Mouse (Mus musculus) forebrain, embryonic 13.5 days (tissue): ENCODE measurements at regions not wholly inside any gene's neighbourhood (a gene's known extent, or its start where the extent isn't known, plus 50 kb on each side); places are given as distances from the start of the nearest gene placed in this dataset.
A peak's percentile ranks its signal among the peaks of the same experiment; 100 is the strongest.

ENCODE experiments used
- ATAC-seq: fragments of 200-750 bp; cut with Nextera tagmentation; 2 replicates; pipeline ENCODE4 v1.8.0; 2017
- H3K27ac ChIP-seq: fragments of 300-500 bp; sonication (generic); 2 replicates; pipeline ENCODE4 v1.5.1; 2015; ENCODE audit warnings: inconsistent platforms, mild to moderate bottlenecking, moderate library complexity
- H3K27me3 ChIP-seq: fragments of 300-500 bp; sonication (generic); 2 replicates; pipeline ENCODE4 v1.6.1; 2015; ENCODE audit warnings: mild to moderate bottlenecking, inconsistent platforms
- H3K36me3 ChIP-seq: fragments of 300-500 bp; sonication (generic); 2 replicates; pipeline ENCODE4 v1.6.1; 2015; ENCODE audit warnings: mild to moderate bottlenecking, inconsistent platforms; ENCODE audit not compliant: poor library complexity, severe bottlenecking
- H3K4me1 ChIP-seq: fragments of 300-500 bp; sonication (generic); 2 replicates; pipeline ENCODE4 v1.6.1; 2015; ENCODE audit warnings: inconsistent platforms
- H3K4me2 ChIP-seq: fragments of 300-500 bp; sonication (generic); 2 replicates; pipeline ENCODE4 v1.6.1; 2015; ENCODE audit warnings: inconsistent platforms, mild to moderate bottlenecking, moderate library complexity
- H3K4me3 ChIP-seq: fragments of 300-500 bp; sonication (generic); 2 replicates; pipeline ENCODE4 v1.5.1; 2015; ENCODE audit warnings: mild to moderate bottlenecking, inconsistent platforms
- H3K9ac ChIP-seq: fragments of 300-500 bp; sonication (generic); 2 replicates; pipeline ENCODE4 v1.6.1; 2015; ENCODE audit warnings: mild to moderate bottlenecking, inconsistent platforms
- H3K9me3 ChIP-seq: fragments of 300-500 bp; sonication (generic); replicated peaks from 2 replicates; pipeline ENCODE4 v1.6.1; 2016; ENCODE audit warnings: inconsistent platforms
- WGBS: fragments of 180-500 bp; shearing (Covaris S2); methylation state at CpG from one replicate; pipeline ENCODE4 v1.1.7; 2015; 5-methylcytosine and 5-hydroxymethylcytosine counted together

- H3K36me3 ChIP-seq: no peaks in the 10 kb centered on the region
- no peak overlapping the region for H3K4me3 ChIP-seq
- 92% methylated on average over 1 of the region's 1 CpGs for WGBS
- no peak overlapping the region for H3K27ac ChIP-seq
- H3K9me3 ChIP-seq: no peaks in the 10 kb centered on the region
- no peak overlapping the region for H3K4me2 ChIP-seq
- H3K27me3 ChIP-seq: no peaks in the 10 kb centered on the region
- H3K4me1 ChIP-seq: peaks cover 30% of the 10 kb centered on the region
- ATAC-seq: no peak
- no peak overlapping the region for H3K9ac ChIP-seq
Observed at GRCm38 (mm10) chr16:31587036-31587435, 76.2 kb upstream of the Dlg1 start.

- H3K4me2 ChIP-seq: no peak overlapping the region
- no peak overlapping the region for H3K9ac ChIP-seq
- H3K4me3 ChIP-seq: no peak overlapping the region
- peaks cover 51% of the 10 kb centered on the region for H3K4me1 ChIP-seq
- WGBS: 17% methylated on average over 6 of the region's 6 CpGs
- no peaks in the 10 kb centered on the region for H3K27me3 ChIP-seq
- no peaks in the 10 kb centered on the region for H3K36me3 ChIP-seq
- peak overlapping the region; percentile 49 for H3K27ac ChIP-seq
- no peaks in the 10 kb centered on the region for H3K9me3 ChIP-seq
- no peak for ATAC-seq
Observed at GRCm38 (mm10) chr16:31589576-31589975, 73.7 kb upstream of the Dlg1 start.

- H3K4me3 ChIP-seq: no peak overlapping the region
- no peak; the same call in none of the 2 replicates for ATAC-seq
- H3K9me3 ChIP-seq: no peaks in the 10 kb centered on the region
- H3K9ac ChIP-seq: no peak overlapping the region
- H3K27ac ChIP-seq: peak overlapping the region; percentile 93
- peak overlapping the region; percentile 38 for H3K4me2 ChIP-seq
- no peaks in the 10 kb centered on the region for H3K27me3 ChIP-seq
- WGBS: 34% methylated on average over 3 of the region's 3 CpGs
- H3K4me1 ChIP-seq: peaks cover 51% of the 10 kb centered on the region
- no peaks in the 10 kb centered on the region for H3K36me3 ChIP-seq
Observed at GRCm38 (mm10) chr16:31591565-31591964, 71.7 kb upstream of the Dlg1 start.

- WGBS: 3% methylated on average over 7 of the region's 7 CpGs
- Histone ChIP-seq H3K4me3 (no peak overlapping the region), H3K4me1 (peaks cover 51% of the 10 kb centered on the region), H3K9ac (peak overlapping the region; percentile 41; the same call in 1 of the 2 replicates), H3K4me2 (peak overlapping the region; percentile 38), H3K27ac (peak overlapping the region; percentile 93), H3K9me3 (no peaks in the 10 kb centered on the region), H3K27me3 (no peaks in the 10 kb centered on the region), H3K36me3 (no peaks in the 10 kb centered on the region)
- ATAC-seq: peak; percentile 97
Observed at GRCm38 (mm10) chr16:31592014-31592871, 71.0 kb upstream of the Dlg1 start.

- Histone ChIP-seq H3K9ac (peak overlapping the region; percentile 41), H3K27ac (peak overlapping the region; percentile 93), H3K4me3 (no peak overlapping the region), H3K27me3 (no peaks in the 10 kb centered on the region), H3K4me1 (peaks cover 51% of the 10 kb centered on the region), H3K4me2 (peak overlapping the region; percentile 38), H3K36me3 (no peaks in the 10 kb centered on the region), H3K9me3 (no peaks in the 10 kb centered on the region)
- WGBS: 17% methylated on average over 9 of the region's 9 CpGs
- no peak for ATAC-seq
Observed at GRCm38 (mm10) chr16:31592973-31593683, 70.1 kb upstream of the Dlg1 start.

- no peak overlapping the region for H3K4me2 ChIP-seq
- H3K36me3 ChIP-seq: no peaks in the 10 kb centered on the region
- H3K27me3 ChIP-seq: 0 out of 2 replicates have a peak, but pooled peaks cover 3% of the 10 kb centered on the region
- no peak overlapping the region for H3K27ac ChIP-seq
- no peak for ATAC-seq
- H3K9ac ChIP-seq: no peak overlapping the region
- 85% methylated on average over 5 of the region's 5 CpGs for WGBS
- H3K4me3 ChIP-seq: no peak overlapping the region
- peaks cover 12% of the 10 kb centered on the region for H3K4me1 ChIP-seq
- no peaks in the 10 kb centered on the region for H3K9me3 ChIP-seq
Observed at GRCm38 (mm10) chr16:31597965-31598364, 65.3 kb upstream of the Dlg1 start.

GRCm38 (mm10) chr16:31598409-31598988 is 64.7 kb upstream of the Dlg1 start:
- Histone ChIP-seq H3K9ac (no peak overlapping the region), H3K4me2 (no peak overlapping the region), H3K36me3 (no peaks in the 10 kb centered on the region), H3K27ac (no peak overlapping the region), H3K4me1 (peaks cover 7% of the 10 kb centered on the region), H3K4me3 (no peak overlapping the region), H3K27me3 (0 out of 2 replicates have a peak, but pooled peaks cover 3% of the 10 kb centered on the region), H3K9me3 (no peaks in the 10 kb centered on the region)
- ATAC-seq: no peak
- 87% methylated on average over 9 of the region's 9 CpGs for WGBS

GRCm38 (mm10) chr16:31598989-31599421 is 64.2 kb upstream of the Dlg1 start:
- Histone ChIP-seq H3K4me2 (no peak overlapping the region), H3K9me3 (no peaks in the 10 kb centered on the region), H3K9ac (no peak overlapping the region), H3K4me1 (peaks cover 2% of the 10 kb centered on the region), H3K27ac (no peak overlapping the region), H3K27me3 (peaks cover 6% of the 10 kb centered on the region; the same call in 1 of the 2 replicates), H3K36me3 (no peaks in the 10 kb centered on the region), H3K4me3 (no peak overlapping the region)
- no peak for ATAC-seq
- WGBS: 92% methylated on average over 6 of the region's 6 CpGs

- ATAC-seq: no peak
- no peak overlapping the region for H3K27ac ChIP-seq
- H3K9me3 ChIP-seq: no peaks in the 10 kb centered on the region
- H3K4me3 ChIP-seq: no peak overlapping the region
- H3K4me2 ChIP-seq: no peak overlapping the region
- H3K4me1 ChIP-seq: no peaks in the 10 kb centered on the region
- peaks cover 6% of the 10 kb centered on the region; the same call in 1 of the 2 replicates for H3K27me3 ChIP-seq
- 97% methylated on average over 3 of the region's 3 CpGs for whole genome bisulfite sequencing
- H3K36me3 ChIP-seq: no peaks in the 10 kb centered on the region
- no peak overlapping the region for H3K9ac ChIP-seq
Observed at GRCm38 (mm10) chr16:31601278-31601677, 62.0 kb upstream of the Dlg1 start.

- Histone ChIP-seq H3K9ac (no peak overlapping the region), H3K9me3 (no peaks in the 10 kb centered on the region; the same call in 1 of the 2 replicates), H3K27ac (no peak overlapping the region), H3K36me3 (no peaks in the 10 kb centered on the region), H3K4me3 (no peak overlapping the region), H3K27me3 (peaks cover 6% of the 10 kb centered on the region; the same call in 1 of the 2 replicates), H3K4me2 (no peak overlapping the region), H3K4me1 (no peaks in the 10 kb centered on the region)
- no peak for ATAC-seq
- 87% methylated on average over 11 of the region's 11 CpGs for WGBS
Observed at GRCm38 (mm10) chr16:31603185-31603584, 60.1 kb upstream of the Dlg1 start.

- H3K9me3 ChIP-seq: no peaks in the 10 kb centered on the region; the same call in 1 of the 2 replicates
- no peaks in the 10 kb centered on the region for H3K4me1 ChIP-seq
- H3K36me3 ChIP-seq: no peaks in the 10 kb centered on the region
- H3K27ac ChIP-seq: no peak overlapping the region
- H3K9ac ChIP-seq: no peak overlapping the region
- H3K27me3 ChIP-seq: peaks cover 3% of the 10 kb centered on the region; the same call in 1 of the 2 replicates
- no peak overlapping the region for H3K4me2 ChIP-seq
- 86% methylated on average over 11 of the region's 11 CpGs for WGBS
- H3K4me3 ChIP-seq: no peak overlapping the region
- ATAC-seq: no peak
Observed at GRCm38 (mm10) chr16:31606389-31607177, 56.7 kb upstream of the Dlg1 start.
